Mouse (Mus musculus) heart, postnatal 0 days (tissue): Measurements from ENCODE around the gene Ikzf2.

ENCODE experiments used
- CTCF ChIP-seq: IDR thresholded peaks from 2 replicates; pipeline ENCODE4 v1.5.1; 2016; ENCODE audit warnings: antibody characterized with exemption, control low read depth, low read depth
- EP300 ChIP-seq: IDR thresholded peaks from 2 replicates; pipeline ENCODE4 v1.6.1; 2016; ENCODE audit warnings: antibody characterized with exemption, low read depth

DNA sequence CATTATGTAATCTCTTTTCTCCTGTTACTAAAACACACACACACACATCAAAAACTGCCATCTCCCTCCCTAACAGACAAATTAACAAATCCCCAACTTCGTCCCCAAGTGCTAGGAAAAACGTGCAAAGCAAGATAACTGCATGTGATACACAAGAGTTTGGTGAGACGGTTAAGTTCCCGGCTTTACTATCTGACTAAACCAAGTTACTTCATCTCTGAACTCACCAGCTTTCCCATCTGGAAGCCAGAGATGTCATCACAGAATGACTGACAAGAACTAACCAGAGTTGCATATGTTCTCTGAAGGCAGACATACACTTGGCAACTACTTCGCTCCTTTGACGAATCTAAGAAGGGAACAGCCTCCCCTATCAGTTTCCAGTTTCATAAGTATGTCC, 56.5 kb downstream of the Ikzf2 start:
- TF ChIP-seq CTCF (no peak), EP300 (no peak)
